Mouse (Mus musculus): ENCODE measurements around the gene Masp1.

Masp1 gene

DNA sequence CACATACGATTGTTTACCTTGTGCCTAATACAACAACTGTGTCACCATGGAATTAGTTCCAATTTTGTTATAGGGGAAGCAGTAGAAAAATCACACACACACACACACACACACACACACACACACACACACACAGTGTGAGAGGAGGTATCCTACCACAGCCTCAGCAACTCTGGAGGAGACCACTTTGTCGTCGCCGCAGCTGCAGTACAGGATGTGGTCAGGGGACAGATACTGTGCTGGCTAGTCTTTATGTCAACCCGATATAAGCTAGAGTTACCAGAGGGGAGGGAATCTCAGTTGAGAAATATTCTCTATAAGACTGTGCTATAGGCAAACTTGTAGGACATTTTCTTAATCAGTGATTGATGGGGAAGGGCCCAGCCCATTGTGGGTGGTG lies 63.3 kb downstream of the Masp1 start:
- DNase-seq, result no peak

DNA sequence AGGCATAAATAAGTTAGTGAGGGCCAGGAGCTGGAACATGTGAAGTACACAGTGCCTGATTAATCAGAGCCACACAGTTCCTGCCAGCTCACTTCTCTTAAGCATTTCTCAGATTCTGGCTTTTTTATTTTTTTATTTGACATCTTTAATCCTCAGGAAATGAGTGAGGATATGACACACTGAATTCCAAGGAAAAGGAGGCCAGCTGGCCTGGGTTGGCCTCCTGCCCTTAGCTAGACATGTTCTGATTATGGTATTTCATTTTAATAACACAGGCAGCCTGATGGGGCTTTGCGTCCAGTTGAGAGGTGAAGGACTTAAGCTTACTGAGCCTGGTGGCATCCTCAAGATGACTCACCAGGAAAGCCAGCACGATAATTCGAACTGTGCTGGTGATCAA lies 64.1 kb downstream of the Masp1 start:
- peak; percentile 57 to 62 for DNase-seq

DNA sequence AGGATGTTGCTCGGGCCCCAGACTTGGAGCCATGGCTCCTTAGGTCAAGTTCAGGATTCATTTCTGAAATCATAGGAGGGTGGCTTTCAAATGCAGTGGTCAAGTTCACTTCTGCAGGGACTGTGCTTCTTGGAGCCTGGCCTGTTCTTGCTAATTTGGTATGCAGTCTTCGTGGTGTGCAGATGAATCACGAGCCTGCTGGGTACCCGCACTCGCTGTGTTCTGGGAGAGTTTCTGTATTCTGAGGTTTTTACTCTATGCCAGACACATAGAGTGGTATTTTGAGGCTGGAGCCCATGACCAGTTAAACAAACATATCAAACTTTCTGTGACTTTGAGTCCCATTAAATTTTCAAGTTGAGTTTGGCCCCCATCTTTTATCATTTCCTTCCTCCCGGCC lies 66.2 kb downstream of the Masp1 start:
- DNase-seq, result no peak

DNA sequence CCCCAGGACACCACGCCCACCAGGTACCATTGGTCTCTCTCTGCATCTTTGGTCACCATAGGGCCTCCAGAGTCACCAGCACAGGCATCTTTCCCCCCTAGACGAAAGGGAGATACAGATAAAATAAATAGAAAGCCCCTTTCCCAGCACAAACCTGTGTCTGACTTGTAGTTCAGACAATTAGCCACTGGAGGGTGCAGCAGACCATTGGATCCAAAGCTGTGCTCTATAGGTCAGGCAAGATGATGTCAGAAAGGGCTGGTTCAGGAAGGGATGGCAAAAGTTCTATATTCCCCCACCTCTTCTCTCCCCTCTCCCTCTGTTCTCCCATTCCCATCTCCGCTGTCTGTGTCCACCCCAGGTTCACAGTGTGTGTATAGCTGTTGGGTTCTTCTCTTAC lies 68.1 kb downstream of the Masp1 start:
- peak; percentile 35 to 51 for DNase-seq

DNA sequence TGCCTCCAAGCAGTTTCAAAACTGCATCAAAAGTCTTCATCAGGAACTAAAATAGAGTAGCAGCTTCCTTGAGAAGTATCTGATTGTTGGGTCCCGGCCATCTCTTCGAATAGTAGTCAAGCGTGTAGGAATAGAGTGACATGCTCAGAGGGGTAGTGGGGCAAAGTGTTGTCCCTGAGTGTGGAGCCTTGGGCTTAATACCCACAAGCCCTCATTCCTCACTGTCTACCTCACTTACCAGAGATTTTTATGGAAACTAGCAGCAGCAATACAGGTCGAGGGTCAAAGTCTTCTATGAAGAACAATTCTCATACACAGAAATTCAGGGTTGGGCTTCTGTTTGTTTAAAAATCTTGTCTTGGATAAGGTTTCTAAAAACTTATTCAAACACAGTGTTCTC lies 69.8 kb downstream of the Masp1 start:
- DNase-seq, result no peak

DNA sequence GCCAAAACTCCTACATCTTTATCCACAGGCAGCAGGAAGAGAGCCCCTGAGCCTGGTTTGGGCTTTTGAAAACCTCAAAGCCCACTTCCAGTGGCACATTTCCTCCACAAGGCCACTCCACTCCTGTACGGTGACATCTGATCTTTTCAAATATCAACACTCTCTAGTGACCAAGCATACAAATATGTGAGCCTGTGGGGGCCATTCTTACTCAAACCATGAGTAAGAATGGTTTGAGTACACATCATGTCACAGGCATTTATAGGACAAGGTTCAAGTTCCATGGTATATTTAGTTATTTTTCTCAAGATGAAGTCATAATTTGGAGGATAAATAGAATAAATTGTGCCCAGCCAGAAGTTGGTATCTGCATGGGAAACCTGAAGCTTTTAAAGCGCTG lies 70.7 kb downstream of the Masp1 start:
- no peak for DNase-seq

DNA sequence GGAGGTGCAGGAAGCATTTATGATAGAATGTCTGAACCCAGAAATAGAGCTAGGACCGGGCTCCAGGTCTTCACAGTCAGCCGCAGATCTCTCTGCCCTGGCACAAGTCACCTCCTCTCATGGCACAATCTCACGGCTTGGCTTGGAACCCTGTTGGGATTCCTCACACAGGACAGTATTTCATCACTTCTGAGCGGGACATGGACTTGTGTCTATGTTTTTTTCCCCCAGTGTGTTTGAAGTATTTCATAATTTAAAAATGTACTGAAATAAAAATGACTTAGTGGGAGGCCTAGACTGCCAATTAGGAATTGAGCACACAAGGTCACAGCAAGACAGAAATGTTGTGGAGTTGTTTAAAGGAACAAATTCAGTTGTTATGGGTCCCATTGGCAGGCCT lies 76.4 kb downstream of the Masp1 start:
- DNase-seq, result no peak

DNA sequence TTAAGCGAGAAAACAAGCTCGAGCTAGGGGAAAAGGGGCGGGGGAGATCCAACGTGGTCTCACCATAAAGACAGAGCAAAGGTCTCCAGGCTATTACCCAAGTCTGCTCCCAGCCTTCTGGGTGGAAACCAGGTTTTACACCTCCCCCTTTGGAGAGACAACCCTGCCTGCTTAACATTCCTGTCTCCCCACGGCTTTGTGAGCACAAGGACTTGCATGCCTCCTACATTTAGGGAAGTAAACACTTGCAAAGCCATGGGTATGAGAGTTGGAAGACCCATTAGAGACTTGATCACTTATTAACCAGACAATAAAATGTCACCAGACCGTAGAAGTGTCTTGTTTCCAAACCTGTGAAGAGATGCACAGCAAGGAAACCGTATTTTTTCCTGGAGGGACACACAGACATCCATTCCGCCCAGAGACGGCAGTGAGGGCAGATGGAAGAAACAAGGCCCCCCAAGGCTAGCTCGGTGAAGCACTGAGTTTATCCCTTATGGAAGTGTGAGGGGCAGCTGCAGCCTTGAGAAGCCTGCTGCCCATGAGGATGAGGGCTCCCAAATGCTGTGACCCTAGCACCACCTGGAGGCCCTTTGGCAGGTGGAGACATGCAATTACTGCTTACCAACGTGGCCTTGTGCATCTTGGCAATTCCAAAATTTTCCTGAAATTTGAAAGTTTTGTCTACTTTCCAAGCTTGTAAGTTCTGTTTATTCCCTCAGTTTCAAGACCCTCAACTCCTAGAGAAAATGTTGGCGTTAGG lies 83.0 kb downstream of the Masp1 start:
- DNase-seq, result no peak

DNA sequence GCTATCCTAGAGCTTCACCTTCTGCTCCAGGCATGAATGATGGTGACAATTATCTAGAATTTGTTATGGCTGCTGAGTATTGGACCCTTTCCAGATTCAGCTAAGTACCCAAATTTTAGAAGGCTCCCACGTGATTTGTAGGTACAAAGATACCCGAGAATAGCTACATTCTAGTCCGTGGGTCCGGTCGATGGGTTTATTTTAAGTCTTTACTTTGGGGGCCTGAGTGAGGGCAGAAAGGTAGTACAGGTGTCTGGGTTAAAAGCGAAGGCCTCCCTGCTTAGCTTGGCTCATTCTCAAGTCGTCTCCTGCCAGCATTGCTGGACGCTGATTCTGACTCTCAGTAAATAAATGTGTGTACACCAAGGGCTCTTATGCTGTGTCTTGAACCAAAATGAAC lies 90.6 kb downstream of the Masp1 start:
- DNase-seq, result peak in 1 of 2 experiments; percentile 29

DNA sequence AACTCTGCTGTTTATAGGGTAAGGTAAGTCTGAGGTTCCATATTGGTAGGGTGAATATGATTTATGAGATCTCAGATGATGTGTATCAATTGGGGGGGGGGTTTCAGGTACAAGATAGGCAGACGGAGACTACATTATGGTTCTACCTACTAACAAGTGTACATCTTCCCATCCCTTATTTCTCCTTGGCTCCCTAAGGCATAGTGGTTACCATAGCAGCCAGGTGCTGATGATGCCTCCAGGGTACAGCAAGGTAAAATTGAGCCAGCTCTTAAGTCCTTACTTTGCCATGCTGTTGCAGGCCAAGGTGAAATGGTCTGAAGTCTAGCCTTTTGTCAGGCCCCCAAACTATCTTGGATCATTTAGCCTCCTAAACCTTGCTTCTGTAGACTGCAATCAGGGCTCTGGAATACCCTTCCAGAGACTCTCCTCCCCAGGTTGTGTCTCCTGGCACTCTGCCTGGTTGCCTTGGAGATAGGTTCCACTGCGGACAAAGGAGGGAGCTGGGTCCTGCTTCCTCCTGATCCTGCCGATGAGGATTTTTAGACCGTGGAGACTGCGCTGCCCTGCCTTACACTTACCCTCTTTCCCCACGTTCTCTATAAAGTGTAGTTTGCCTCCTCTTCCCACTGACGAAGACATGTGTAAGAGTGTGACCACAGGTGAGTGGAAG lies 91.8 kb downstream of the Masp1 start, which contains the start of gene Rtp1:
Gene Rtp1 (plus strand): TSS at position 487 of the 673 bp plus-strand sequence.
- peak in 1 of 2 experiments; percentile 21 for DNase-seq

DNA sequence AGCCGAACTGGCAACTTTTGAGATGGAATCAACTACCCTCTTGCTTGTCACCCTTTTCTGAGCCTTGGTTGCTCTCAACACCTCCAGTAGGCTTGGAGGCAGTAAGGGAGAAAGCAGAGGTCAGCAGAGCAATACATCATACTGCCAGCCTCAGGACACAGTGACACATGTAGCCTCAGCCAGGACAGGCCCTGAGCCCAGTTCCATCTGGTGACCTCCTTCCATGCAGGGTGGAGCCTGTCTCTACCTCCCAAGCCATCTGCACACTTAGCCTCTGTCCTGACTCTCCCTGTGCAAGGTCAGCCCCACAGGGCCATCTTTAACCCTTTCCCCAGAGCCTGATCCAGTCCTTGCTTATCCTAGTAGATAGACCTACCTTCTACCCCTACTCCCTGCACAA lies 92.9 kb downstream of the Masp1 start:
- DNase-seq, result peak; percentile 21 to 32

DNA sequence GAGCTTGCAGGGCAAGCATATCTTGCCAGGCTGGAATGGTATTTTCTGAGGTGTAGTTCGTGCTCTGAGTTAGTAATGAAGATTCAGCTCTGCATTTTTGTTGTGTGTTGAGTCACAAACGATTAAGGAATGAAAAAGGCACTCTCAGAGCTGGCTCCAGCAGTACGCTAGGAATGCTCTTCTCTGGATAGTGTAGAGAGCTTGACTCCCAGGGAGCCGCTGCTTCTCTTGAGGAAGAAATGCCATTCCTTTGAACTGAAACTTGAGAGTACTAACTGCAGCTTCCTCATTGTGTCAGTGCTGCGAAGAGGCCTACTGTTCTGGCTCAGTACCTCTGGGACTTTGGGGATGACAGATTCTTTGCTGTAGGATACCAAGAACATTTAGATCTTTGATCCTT lies 96.8 kb downstream of the Masp1 start:
- no peak for DNase-seq

DNA sequence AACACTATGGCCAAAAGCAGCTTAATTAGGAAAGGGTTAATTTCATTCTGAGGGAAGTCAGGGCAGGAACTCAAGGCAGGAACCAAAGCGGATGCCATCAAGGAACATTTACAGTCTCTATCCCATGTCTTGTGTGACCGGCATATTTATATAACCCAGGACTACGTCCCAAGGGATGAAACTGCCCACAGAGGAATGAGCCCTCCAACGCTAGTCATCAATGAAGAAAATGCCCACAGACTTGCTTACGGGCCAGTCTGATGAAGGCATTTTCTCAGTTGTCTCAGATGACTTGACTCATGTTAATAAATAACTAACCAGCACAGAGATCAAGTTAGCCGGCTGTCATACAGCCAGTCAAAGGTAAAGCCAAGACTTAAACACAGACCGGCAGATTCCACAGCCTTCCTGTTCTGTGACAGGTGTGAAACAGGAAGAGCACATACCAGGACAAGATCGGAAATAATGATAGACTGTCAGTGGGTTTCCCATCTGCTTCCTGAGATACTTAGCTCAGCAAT lies 101.0 kb downstream of the Masp1 start:
- DNase-seq, result no peak

DNA sequence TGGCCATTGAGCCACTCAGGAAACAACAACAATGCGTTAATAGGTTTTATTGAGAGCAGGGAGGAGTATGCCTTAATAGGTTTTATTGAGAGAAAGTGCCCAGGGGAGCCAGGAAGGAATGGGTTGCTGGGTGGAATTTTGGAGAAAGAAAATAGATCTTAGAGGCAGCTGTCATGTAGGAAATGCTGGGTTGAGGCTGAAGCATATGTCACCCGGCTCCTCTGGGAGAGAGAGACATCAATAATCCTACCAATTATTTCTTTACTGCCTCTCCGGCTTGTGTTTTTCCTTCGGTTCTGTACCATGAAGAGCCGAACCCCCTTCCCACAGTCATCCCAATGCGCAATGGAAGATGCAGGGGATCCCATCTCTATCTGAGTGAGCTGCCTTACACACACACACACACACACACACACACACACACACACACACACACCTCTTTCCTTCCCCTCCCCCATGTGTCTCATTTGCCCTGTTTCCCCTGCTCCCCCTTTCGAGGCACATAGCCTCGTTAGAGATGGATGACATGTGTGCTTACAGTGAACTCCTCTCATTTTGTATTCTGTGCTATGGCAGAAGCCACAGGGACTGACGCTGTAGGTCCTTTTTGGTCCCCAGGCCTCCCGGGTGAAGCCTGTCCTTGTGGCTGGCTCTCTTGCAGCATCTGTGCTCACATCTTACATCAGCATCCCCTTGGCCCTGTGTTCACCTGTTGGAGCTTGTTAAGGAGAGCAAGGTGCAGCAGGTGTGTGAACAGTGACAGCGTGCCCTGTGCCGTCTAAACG lies 103.0 kb downstream of the Masp1 start:
- no peak for DNase-seq

DNA sequence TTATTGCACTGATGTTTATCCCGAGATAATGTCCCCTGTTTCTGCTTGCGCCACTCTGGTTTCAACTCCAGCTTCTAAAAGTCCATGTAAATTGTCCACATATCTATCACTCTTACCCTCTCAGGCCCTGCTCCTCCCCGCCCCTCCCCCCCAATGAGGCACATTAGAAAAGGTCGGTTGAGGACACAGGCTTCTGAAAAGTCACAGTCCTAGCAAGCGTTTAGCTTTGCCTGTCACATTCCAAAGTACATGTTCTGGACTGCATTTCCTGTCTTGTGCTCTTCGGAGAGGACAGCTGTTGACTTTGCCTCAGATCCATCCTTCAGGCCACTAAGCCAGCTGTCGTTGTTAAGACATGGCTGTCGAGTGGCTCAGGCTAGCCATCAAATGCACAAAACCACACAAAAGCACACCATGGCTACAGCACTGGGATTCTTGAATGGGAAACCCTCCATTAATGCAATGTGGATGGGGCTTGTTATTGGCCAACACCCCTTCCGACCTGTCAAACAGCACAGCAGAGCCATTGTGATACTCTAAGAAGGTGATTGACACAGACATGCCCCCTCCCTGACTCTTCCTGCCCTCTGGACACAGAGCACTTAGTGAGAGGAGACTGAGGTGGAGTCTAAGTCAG lies 103.8 kb downstream of the Masp1 start:
- DNase-seq, result no peak

DNA sequence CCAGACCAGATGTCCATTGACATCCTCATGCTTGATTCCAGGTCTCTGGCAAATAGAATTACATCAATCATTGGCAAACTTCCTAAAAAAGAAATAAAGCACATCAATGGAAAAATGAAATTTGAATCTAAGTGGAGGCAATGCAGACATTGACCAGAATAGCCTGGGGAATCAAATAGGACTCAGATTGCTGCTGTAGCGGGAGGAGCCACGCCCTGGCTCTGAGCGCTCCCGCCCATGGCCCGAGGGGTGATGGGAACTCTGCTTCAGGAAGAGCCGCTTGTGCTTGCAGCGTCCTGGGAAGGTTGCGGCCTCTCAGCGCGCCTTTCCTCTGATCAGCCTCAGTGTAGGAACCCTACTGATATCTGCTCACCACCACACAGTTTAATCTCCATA lies 104.4 kb downstream of the Masp1 start:
- DNase-seq, result peak in 1 of 2 experiments; percentile 8

DNA sequence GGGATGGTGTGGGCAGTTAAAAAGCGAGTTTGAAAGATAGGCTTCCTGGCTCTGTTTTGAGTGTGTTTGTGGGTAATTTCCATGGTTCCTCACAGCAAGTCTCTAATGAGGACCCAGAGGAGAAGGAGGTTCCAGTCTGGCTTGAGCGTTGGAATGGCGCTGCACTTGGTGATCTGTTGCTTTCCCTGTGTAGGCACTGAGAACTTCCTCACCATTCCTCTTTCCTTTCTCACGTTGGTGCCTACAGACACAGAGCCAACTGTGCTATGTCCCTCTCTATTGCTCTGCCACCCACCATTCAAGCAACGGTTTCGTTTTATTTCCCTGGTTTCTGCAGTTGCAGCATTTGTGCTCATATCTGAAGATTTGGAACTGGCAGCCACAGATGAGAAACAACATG lies 107.7 kb downstream of the Masp1 start:
- no peak for DNase-seq

DNA sequence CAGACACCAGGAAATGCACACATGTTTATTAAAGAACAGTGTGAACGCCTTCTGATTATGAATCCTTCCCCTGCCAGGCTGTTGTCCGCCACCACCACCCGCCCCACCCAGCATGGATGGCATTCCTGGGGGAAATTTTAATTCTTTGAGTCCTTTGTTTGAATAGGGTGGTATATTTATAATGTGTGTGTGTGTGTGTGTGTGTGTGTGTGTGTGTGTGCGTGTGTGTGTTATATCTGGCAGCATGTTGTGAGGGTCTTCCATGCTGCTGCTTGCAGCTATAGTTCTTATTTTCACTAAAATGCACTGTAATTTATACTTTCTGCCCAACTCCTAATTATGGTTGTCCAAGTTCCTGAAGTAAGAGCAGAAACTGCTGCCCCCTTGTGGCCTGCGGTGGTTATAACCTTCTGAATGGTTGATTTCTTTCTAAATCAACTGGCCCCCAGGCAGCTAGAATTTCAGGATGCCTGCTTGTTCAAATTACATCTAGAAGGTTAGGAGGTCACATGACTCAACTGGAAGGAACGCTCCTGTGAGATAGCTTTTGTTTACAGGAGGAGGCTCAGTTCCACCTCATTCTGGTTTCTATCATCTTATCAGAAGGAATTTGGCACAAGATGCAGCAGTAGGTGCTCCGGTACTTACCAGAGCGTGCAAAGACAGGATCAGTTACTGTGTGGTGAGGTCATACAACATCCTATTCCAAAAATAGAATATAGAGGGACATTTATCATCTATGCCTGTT lies 117.4 kb downstream of the Masp1 start:
- DNase-seq, result peak; percentile 57 to 60

DNA sequence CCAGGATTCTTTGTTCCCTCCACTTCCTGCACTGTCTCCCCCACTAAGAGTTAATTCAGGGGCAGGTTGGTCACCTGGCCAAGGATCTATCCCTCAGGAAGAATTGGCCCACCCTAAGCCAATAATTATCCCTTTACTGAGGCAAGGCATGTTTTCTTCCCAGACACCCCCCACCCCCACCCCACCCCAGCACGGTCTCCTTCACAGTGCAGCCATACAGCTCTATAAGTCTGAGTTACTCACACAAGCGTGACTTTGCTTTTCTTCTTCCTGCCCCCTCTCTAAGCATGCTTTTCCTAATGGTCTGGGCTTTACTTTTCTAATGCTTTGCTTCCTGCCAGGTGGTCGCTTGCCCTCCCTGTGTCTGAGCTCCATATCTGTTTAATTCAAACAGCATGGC lies 118.7 kb downstream of the Masp1 start:
- no peak for DNase-seq

DNA sequence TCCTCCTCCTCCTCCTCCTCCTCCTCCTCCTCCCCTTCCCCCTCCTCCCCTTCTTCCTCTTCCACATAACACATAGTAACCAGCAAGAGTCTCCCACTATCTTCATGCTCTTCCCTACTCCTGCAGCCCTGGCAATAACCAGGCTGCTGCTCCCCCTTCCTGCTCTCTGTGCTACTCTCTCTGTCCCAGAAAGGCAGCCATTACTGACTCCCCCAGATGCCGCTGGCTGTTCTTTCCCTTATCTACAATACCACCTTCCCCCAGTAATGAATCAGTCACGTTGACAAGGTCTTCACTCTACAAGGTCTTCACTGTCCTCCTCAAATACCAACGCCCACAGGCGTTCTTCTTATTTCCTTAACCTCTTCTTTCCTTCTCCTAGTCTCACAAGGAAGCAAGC lies 119.2 kb downstream of the Masp1 start:
- no peak for DNase-seq

All from cerebellum, postnatal 36 days (tissue).